Mouse (Mus musculus): ENCODE results near the gene 1700042G07Rik. TPM values are rescaled to one million over a fixed set of nuclear protein-coding genes. Genes with fewer than 3 reads are reported as not detected.

1700042G07Rik gene
- total and polyA plus RNA-seq, 2 experiments from 2014 or later, result not detected

DNA sequence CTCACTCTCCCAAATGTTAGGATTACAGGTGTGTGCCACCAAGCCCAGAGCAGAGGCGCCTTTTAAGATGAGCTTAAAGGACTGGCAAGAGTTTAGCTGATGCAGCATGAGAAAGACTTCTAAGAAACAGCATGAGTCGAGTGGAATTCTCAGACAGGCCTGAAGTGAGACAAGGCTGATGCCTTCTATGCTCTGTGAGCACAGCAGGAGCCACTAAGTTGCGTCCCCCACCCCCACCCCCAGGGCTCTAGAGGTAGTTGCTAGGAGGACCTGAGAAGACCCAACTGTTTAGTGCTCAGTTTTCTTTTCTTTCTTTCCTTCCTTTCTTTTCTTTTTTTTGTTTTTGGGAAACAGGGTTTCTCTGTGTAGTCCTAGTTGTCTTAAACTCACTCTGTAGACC is 8.9 kb downstream of the 1700042G07Rik start:
- H3K4me3 ChIP-seq (ENCODE audit: low read depth, low read length), result no peak overlapping the region
- H3K27me3 ChIP-seq (ENCODE audit: insufficient read depth, low read length), result no peaks in the 10 kb centered on the region
- DNase-seq (ENCODE audit: low spot score) (no peak), ATAC-seq (ENCODE audit: low FRiP score) (no peak)
- no peak overlapping the region for H3K27ac ChIP-seq (ENCODE audit: low read depth, low read length)
- TF ChIP-seq CTCF (IDR thresholded peaks at IDR 0.05), result no peak
- no peak overlapping the region for H3K4me2 ChIP-seq (ENCODE audit: low read depth, low read length, poor library complexity, severe bottlenecking)
- H3K9me3 ChIP-seq (ENCODE audit: low read length), result no peaks in the 10 kb centered on the region
- H3K9ac ChIP-seq (replicated peaks; ENCODE audit: low read length, poor library complexity, severe bottlenecking), result no peak overlapping the region
- 0 out of 2 replicates have a peak, but pooled peaks cover 3% of the 10 kb centered on the region for H3K4me1 ChIP-seq (ENCODE audit: insufficient read depth, low read length)
- WGBS, result 27% methylated on average over 3 of the region's 3 CpGs
- H3K36me3 ChIP-seq (ENCODE audit: insufficient read depth, low read length), result no peaks in the 10 kb centered on the region

DNA sequence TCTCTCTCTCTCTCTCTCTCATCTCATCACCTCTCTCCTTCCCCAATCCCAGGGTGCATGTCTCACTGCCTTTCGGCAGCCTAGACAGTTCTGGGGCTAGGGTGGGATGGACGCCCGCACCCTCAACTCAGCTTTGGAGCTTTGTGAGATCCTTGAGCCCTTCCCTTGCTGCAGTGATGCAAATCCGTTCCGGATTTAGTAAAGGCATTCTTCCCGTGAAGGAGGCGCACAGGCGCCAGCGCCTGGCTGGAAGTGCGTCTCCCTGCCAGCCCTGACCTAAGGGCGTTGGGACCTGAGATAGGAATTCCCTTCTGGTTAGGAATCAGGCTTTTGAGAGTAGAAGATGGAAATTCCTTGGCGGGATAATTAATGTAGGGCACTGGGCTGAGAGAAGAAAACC is 9.6 kb downstream of the 1700042G07Rik start:
- Histone ChIP-seq H3K27me3 (ENCODE audit: insufficient read depth, low read length) (no peaks in the 10 kb centered on the region), H3K27ac (ENCODE audit: low read depth, low read length) (no peak overlapping the region), H3K9me3 (ENCODE audit: low read length) (no peaks in the 10 kb centered on the region), H3K4me3 (ENCODE audit: low read depth, low read length) (0 out of 2 replicates have a peak overlapping the region, but pooled peaks have one; percentile 10), H3K9ac (replicated peaks; ENCODE audit: low read length, poor library complexity, severe bottlenecking) (no peak overlapping the region; the same call in 1 of the 2 replicates), H3K4me1 (ENCODE audit: insufficient read depth, low read length) (0 out of 2 replicates have a peak, but pooled peaks cover 3% of the 10 kb centered on the region), H3K4me2 (ENCODE audit: low read depth, low read length, poor library complexity, severe bottlenecking) (peak overlapping the region; percentile 39), H3K36me3 (ENCODE audit: insufficient read depth, low read length) (no peaks in the 10 kb centered on the region)
- TF ChIP-seq CTCF (IDR thresholded peaks at IDR 0.05), result no peak
- 1% methylated on average over 12 of the region's 12 CpGs for WGBS
- ATAC-seq (ENCODE audit: low FRiP score) (no peak), DNase-seq (ENCODE audit: low spot score) (no peak)

GRCm38 (mm10) chr4:116185083-116185482 is 11.9 kb downstream of the 1700042G07Rik start:
- no peak for TF ChIP-seq CTCF (IDR thresholded peaks at IDR 0.05)

DNA sequence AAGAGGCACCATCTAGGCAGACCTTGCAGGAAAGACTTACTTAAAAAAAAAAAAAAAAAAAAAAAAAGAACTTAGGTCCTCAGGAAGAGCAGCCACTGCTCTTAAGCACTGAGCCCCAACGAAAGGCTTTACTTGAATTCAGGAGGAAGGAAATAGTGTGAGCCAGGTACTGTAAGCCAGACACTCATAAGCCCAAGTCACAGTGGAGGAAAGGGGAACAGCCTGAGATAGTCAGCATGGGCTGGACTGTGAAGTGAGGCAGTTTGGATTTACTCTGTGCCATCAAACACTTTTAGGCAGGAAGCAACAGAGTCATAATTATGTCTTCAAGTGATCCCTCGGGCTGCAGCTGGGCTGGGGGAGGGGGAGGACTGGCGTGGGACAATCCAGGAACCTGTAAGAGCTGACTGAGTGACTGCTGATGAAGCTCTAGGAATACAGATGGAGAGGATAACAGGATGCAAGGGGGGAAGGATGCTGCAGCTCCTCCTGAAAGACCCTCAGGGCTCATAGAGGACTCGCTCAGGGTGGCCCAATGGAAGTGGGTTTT is 19.2 kb downstream of the 1700042G07Rik start:
- H3K9me3 ChIP-seq (ENCODE audit: low read length), result no peaks in the 10 kb centered on the region
- H3K4me1 ChIP-seq (ENCODE audit: insufficient read depth, low read length), result no peaks in the 10 kb centered on the region
- H3K4me2 ChIP-seq (ENCODE audit: low read depth, low read length, poor library complexity, severe bottlenecking), result no peak overlapping the region
- no peaks in the 10 kb centered on the region for H3K27me3 ChIP-seq (ENCODE audit: insufficient read depth, low read length)
- no peak for TF ChIP-seq CTCF (IDR thresholded peaks at IDR 0.05)
- H3K36me3 ChIP-seq (ENCODE audit: insufficient read depth, low read length), result no peaks in the 10 kb centered on the region
- no peak overlapping the region for H3K4me3 ChIP-seq (ENCODE audit: low read depth, low read length)
- H3K9ac ChIP-seq (replicated peaks; ENCODE audit: low read length, poor library complexity, severe bottlenecking), result no peak overlapping the region
- ATAC-seq (ENCODE audit: low FRiP score) (no peak), DNase-seq (ENCODE audit: low spot score) (no peak)
- no peak overlapping the region for H3K27ac ChIP-seq (ENCODE audit: low read depth, low read length)
- 58% methylated on average over 4 of the region's 4 CpGs for WGBS

More at GRCm38 (mm10) chr4:116185083-116185482, 11.9 kb downstream of the 1700042G07Rik start:
- ATAC-seq (ENCODE audit: low FRiP score), result no peak
- H3K27ac ChIP-seq (ENCODE audit: low read depth, low read length), result no peak overlapping the region
- 0 out of 2 replicates have a peak, but pooled peaks cover 3% of the 10 kb centered on the region for H3K4me1 ChIP-seq (ENCODE audit: insufficient read depth, low read length)
- H3K36me3 ChIP-seq (ENCODE audit: insufficient read depth, low read length), result no peaks in the 10 kb centered on the region
- WGBS, result 92% methylated on average over 4 of the region's 4 CpGs
- H3K4me3 ChIP-seq (ENCODE audit: low read depth, low read length), result no peak overlapping the region
- no peaks in the 10 kb centered on the region for H3K27me3 ChIP-seq (ENCODE audit: insufficient read depth, low read length)
- H3K9me3 ChIP-seq (ENCODE audit: low read length), result no peaks in the 10 kb centered on the region
- no peak overlapping the region for H3K4me2 ChIP-seq (ENCODE audit: low read depth, low read length, poor library complexity, severe bottlenecking)
- no peak for DNase-seq (ENCODE audit: low spot score)
- H3K9ac ChIP-seq (replicated peaks; ENCODE audit: low read length, poor library complexity, severe bottlenecking), result no peak overlapping the region

GRCm38 (mm10) chr4:116193583-116194383 is 20.6 kb downstream of the 1700042G07Rik start:
- DNase-seq (ENCODE audit: low spot score) (no peak), ATAC-seq (ENCODE audit: low FRiP score) (no peak)
- Histone ChIP-seq H3K4me1 (ENCODE audit: insufficient read depth, low read length) (no peaks in the 10 kb centered on the region), H3K36me3 (ENCODE audit: insufficient read depth, low read length) (no peaks in the 10 kb centered on the region), H3K27ac (ENCODE audit: low read depth, low read length) (no peak overlapping the region), H3K4me2 (ENCODE audit: low read depth, low read length, poor library complexity, severe bottlenecking) (no peak overlapping the region), H3K9me3 (ENCODE audit: low read length) (no peaks in the 10 kb centered on the region), H3K9ac (replicated peaks; ENCODE audit: low read length, poor library complexity, severe bottlenecking) (no peak overlapping the region), H3K4me3 (ENCODE audit: low read depth, low read length) (no peak overlapping the region), H3K27me3 (ENCODE audit: insufficient read depth, low read length) (no peaks in the 10 kb centered on the region)
- WGBS, result 75% methylated on average over 9 of the region's 9 CpGs
- no peak for TF ChIP-seq CTCF (IDR thresholded peaks at IDR 0.05)

DNA sequence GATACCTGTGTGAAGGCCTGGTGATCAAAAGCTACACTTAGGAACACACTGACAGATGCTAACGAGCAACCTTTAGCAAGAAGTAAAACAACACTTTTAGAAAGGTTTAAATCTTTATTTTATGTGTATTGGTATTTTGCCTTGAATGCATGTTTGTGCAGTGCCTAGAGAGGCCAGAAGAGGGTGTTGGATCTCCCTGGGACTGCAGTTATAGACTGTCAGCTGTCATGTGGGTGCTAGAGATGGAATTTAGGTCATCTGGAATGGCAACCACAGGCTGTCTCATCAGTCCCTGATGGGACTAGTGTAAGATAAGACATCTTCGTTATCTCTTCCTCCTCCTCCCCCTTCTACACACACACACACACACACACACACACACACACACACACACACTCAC is 25.2 kb downstream of the 1700042G07Rik start:
- Histone ChIP-seq H3K9ac (replicated peaks; ENCODE audit: low read length, poor library complexity, severe bottlenecking) (no peak overlapping the region), H3K27ac (ENCODE audit: low read depth, low read length) (no peak overlapping the region), H3K4me2 (ENCODE audit: low read depth, low read length, poor library complexity, severe bottlenecking) (no peak overlapping the region), H3K27me3 (ENCODE audit: insufficient read depth, low read length) (no peaks in the 10 kb centered on the region), H3K36me3 (ENCODE audit: insufficient read depth, low read length) (no peaks in the 10 kb centered on the region), H3K9me3 (ENCODE audit: low read length) (no peaks in the 10 kb centered on the region), H3K4me3 (ENCODE audit: low read depth, low read length) (no peak overlapping the region), H3K4me1 (ENCODE audit: insufficient read depth, low read length) (no peaks in the 10 kb centered on the region)
- peak; percentile 32 for TF ChIP-seq CTCF (IDR thresholded peaks at IDR 0.05)
- 83% methylated on average over 2 of the region's 2 CpGs for WGBS
- no peak for ATAC-seq (ENCODE audit: low FRiP score)
- no peak for DNase-seq (ENCODE audit: low spot score)

Data from midbrain, postnatal 0 days (tissue).